Mouse (Mus musculus) spleen, adult 2 months (tissue): ENCODE data around the gene Cdh4. TPM values are rescaled to one million over a fixed set of nuclear protein-coding genes. Genes with fewer than 3 reads are reported as not detected.

ENCODE experiments used
- DNase-seq, 2 experiments: peaks; one replicate each; pipeline versions ENCODE4 v3.0.0 to v3.0.0-alpha.2; 2012 to 2021; ENCODE audit warnings: low spot score in 2 of 2, low read depth in 1 of 2
- H3K27ac ChIP-seq: fragments of 200-500 bp; 2 replicates; pipeline ENCODE4 v1.5.1; 2012; ENCODE audit warnings: low read length, inconsistent platforms; ENCODE audit not compliant: insufficient read depth
- H3K27me3 ChIP-seq: fragments of 200-500 bp; 2 replicates; pipeline ENCODE4 v1.6.1; 2012; ENCODE audit warnings: mild to moderate bottlenecking, moderate library complexity, low read length, inconsistent platforms; ENCODE audit not compliant: control insufficient read depth, insufficient read depth
- H3K36me3 ChIP-seq: fragments of 200-500 bp; 2 replicates; pipeline ENCODE4 v1.6.1; 2012; ENCODE audit warnings: mild to moderate bottlenecking, low read length, inconsistent platforms; ENCODE audit not compliant: control insufficient read depth, insufficient read depth
- H3K4me1 ChIP-seq: fragments of 200-500 bp; 2 replicates; pipeline ENCODE4 v1.6.1; 2011; ENCODE audit warnings: inconsistent platforms; ENCODE audit not compliant: control insufficient read depth, insufficient read depth, insufficient read length
- H3K4me3 ChIP-seq: fragments of 200-500 bp; 2 replicates; pipeline ENCODE4 v1.5.1; 2011; ENCODE audit warnings: mild to moderate bottlenecking, inconsistent platforms; ENCODE audit not compliant: insufficient read depth, insufficient read length; ENCODE audit errors: extremely low read depth
- CTCF ChIP-seq: fragments of 200-500 bp; IDR thresholded peaks from 2 replicates; pipeline ENCODE4 v1.5.1; 2011; ENCODE audit warnings: mild to moderate bottlenecking, inconsistent platforms; ENCODE audit not compliant: insufficient read depth, insufficient read length, insufficient replicate concordance; ENCODE audit errors: extremely low read depth
- POLR2A ChIP-seq: fragments of 200-500 bp; IDR thresholded peaks from 2 replicates; pipeline ENCODE4 v1.6.1; 2011; ENCODE audit warnings: low read depth, low read length, inconsistent platforms
- WGBS: fragments of 180-500 bp; shearing (Covaris S2); methylation state at CpG from one replicate; pipeline ENCODE4 v1.1.7; 2018; 5-methylcytosine and 5-hydroxymethylcytosine counted together
- polyA plus RNA-seq: library from polyadenylated mRNA; depleted of rRNA; stranded (reverse); fragments of >200 nt; gene quantifications from 2 replicates; pipeline ENCODE4 v1.2.3, GENCODE M21; 2012

Gene Cdh4
- polyA plus RNA-seq, 1 experiment, result 1.0 TPM

DNA sequence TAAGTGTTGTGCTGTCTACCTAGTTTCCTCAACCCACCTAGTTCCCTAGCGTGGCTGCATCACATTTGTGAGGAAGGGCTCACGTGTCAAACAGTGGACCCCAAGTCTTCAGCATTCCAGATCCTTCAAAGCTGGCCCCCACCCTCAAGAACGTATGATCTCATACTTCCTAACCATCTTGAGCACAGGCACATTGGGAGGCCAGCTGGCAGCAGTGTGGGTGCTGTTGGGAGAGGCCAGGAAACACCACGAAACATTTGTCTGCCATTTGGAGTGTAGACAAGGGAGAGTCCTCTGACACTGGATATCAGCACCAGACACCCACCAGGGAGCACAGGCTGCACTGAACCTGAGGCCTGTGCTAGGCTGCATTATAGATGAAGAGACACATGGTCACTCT, 113.7 kb downstream of the Cdh4 start:
- no peak overlapping the region for H3K27ac ChIP-seq
- no peaks in the 10 kb centered on the region for H3K36me3 ChIP-seq
- 75% methylated on average over 4 of the region's 4 CpGs for WGBS
- no peaks in the 10 kb centered on the region for H3K4me1 ChIP-seq
- no peak for DNase-seq
- H3K4me3 ChIP-seq, result no peak overlapping the region
- H3K27me3 ChIP-seq, result no peaks in the 10 kb centered on the region
- TF ChIP-seq POLR2A (no peak), CTCF (no peak)

GRCm38 (mm10) chr2:179562350-179562749, 120.1 kb downstream of the Cdh4 start:
- no peaks in the 10 kb centered on the region for H3K4me1 ChIP-seq
- DNase-seq, result no peak
- 54% methylated on average over 2 of the region's 2 CpGs for WGBS
- no peaks in the 10 kb centered on the region for H3K27me3 ChIP-seq
- H3K36me3 ChIP-seq, result no peaks in the 10 kb centered on the region
- no peak overlapping the region for H3K27ac ChIP-seq
- no peak overlapping the region for H3K4me3 ChIP-seq
- TF ChIP-seq POLR2A, result no peak
- no peak for TF ChIP-seq CTCF

DNA sequence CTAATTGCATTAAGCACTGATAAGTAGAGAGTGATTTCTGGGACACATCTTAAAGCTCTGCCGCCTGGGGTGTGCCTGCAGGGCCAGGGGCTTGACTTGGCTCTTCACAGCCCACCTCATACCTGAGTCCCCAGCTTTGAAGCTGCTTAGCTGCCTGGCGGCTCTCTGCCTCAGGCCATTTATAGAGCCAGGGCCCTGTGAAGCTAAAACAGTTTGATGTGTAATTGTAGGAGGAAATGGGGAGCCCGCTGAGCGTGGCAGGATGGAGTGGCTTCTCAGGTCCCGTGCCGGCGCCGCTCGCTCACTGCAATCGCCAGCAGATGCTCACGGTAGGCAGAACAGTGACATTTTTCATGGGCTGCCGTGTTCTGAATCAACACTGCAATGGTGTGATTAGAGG, 123.4 kb downstream of the Cdh4 start:
- no peaks in the 10 kb centered on the region for H3K36me3 ChIP-seq
- no peaks in the 10 kb centered on the region for H3K27me3 ChIP-seq
- 15% methylated on average over 12 of the region's 12 CpGs for WGBS
- TF ChIP-seq POLR2A (no peak), CTCF (no peak)
- H3K4me1 ChIP-seq, result no peaks in the 10 kb centered on the region
- no peak overlapping the region for H3K4me3 ChIP-seq
- H3K27ac ChIP-seq, result no peak overlapping the region
- DNase-seq, result no peak

- Histone ChIP-seq H3K36me3 (no peaks in the 10 kb centered on the region), H3K27ac (no peak overlapping the region), H3K4me3 (no peak overlapping the region), H3K27me3 (no peaks in the 10 kb centered on the region), H3K4me1 (no peaks in the 10 kb centered on the region)
- 92% methylated on average over 8 of the region's 8 CpGs for WGBS
- TF ChIP-seq CTCF (no peak), POLR2A (no peak)
- DNase-seq, result no peak
These were observed 125.7 kb downstream of the Cdh4 start for GRCm38 (mm10) chr2:179567886-179568285.

- Histone ChIP-seq H3K27ac (no peak overlapping the region), H3K4me1 (no peaks in the 10 kb centered on the region), H3K4me3 (no peak overlapping the region), H3K27me3 (no peaks in the 10 kb centered on the region), H3K36me3 (no peaks in the 10 kb centered on the region)
- WGBS, result 52% methylated on average over 10 of the region's 10 CpGs
- DNase-seq, result no peak
- TF ChIP-seq POLR2A (no peak), CTCF (no peak)
These were observed 126.9 kb downstream of the Cdh4 start for GRCm38 (mm10) chr2:179569171-179569570.

GRCm38 (mm10) chr2:179571175-179571769, 129.0 kb downstream of the Cdh4 start:
- no peak for TF ChIP-seq CTCF
- TF ChIP-seq POLR2A, result no peak
- Histone ChIP-seq H3K36me3 (no peaks in the 10 kb centered on the region), H3K27ac (no peak overlapping the region), H3K4me3 (no peak overlapping the region), H3K4me1 (no peaks in the 10 kb centered on the region), H3K27me3 (no peaks in the 10 kb centered on the region)
- no peak for DNase-seq
- WGBS, result 43% methylated on average over 6 of the region's 6 CpGs

DNA sequence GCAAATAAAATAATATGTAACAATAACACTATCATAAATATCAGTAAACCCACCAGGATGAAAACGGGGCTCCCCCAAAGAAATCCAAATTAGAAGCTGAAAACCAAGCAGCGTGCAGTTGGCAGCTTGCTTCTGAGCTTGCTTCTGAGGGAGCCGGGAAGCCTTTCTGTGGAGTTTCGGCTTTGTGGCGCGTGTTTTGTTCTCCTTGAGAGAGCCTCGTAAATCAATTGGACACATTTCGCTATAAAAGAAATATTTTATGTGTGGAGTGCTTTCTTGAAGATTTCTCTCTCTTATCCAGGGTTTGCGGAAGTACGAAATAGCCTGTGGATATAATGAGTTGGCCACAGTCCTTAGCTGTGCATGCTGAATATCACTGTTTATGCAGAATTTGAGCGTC, 131.1 kb downstream of the Cdh4 start:
- WGBS, result 92% methylated on average over 11 of the region's 11 CpGs
- Histone ChIP-seq H3K27ac (no peak overlapping the region), H3K36me3 (no peaks in the 10 kb centered on the region), H3K4me3 (no peak overlapping the region), H3K4me1 (no peaks in the 10 kb centered on the region), H3K27me3 (no peaks in the 10 kb centered on the region)
- no peak for TF ChIP-seq POLR2A
- TF ChIP-seq CTCF, result no peak
- no peak for DNase-seq

DNA sequence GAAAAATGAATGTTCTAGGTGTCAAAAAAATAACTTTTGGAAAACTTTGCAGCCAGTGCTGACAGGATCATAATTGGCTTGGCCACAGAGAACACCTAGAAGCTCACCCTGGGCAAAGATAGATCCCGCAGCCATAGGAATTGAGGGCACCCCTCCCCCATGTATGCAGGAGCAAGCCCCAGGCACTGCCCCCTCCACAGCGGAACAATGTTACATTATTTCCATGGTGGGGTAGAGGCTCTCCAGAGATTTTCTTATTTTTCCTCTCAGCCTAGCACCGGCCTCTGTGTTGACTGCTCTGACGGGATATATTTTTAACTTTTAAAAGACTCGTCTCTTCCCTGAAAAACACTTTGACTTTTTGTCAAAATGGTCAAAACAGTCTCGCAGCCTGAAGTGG, 131.6 kb downstream of the Cdh4 start:
- no peak for TF ChIP-seq POLR2A
- no peak for TF ChIP-seq CTCF
- 92% methylated on average over 6 of the region's 6 CpGs for WGBS
- Histone ChIP-seq H3K27me3 (no peaks in the 10 kb centered on the region), H3K4me1 (no peaks in the 10 kb centered on the region), H3K27ac (no peak overlapping the region), H3K4me3 (no peak overlapping the region), H3K36me3 (no peaks in the 10 kb centered on the region)
- DNase-seq, result no peak
